Mouse (Mus musculus) heart, adult 2 months (tissue): Measurements from ENCODE around the gene Ten1.

Source experiments
- CTCF ChIP-seq: fragments of 200-600 bp; IDR thresholded peaks from 2 replicates; pipeline ENCODE4 v1.8.1; 2022; ENCODE audit warnings: antibody characterized with exemption, mild to moderate bottlenecking, moderate library complexity
- EP300 ChIP-seq: fragments of 200-500 bp; IDR thresholded peaks from 2 replicates; pipeline ENCODE4 v1.6.1; 2011; ENCODE audit warnings: low read depth, low read length, control low read depth; ENCODE audit not compliant: insufficient read depth
- POLR2A ChIP-seq: fragments of 200-500 bp; IDR thresholded peaks from 2 replicates; pipeline ENCODE4 v1.6.1; 2011; ENCODE audit warnings: mild to moderate bottlenecking, low read depth, low read length, control low read depth; ENCODE audit not compliant: insufficient read depth

DNA sequence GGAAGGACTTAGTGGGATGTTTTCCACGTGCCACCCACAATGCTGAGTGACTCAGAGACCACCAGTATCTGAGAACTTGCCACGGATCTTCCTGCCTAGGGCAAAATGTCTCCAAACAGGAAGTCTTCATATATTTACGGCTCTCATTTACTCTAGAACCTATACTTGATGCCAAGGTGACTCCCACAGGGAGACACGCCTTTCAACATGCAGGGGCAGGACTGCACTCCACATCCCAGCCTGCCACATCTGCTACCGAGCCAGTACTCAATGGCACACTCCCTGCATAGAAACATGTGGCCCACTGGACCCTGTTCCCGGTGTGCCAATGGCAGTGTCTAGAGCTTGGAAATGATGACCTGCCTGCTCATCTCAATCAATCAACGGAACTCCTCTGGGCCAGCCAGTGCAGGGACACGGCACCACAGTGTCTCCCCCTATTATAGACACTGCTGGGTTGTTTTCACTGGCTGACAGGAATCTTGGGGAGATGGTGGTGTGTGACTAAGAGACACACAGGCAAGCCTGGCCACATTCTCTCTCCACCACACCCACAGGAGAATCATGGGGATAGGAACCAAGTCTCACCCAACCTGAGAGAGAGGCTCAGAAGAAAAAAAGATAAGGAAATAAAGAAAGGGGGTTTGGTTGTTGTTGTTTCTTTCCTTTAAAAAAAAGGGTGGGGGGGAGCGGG is 57.5 kb downstream of the Ten1 start:
- no peak for TF ChIP-seq CTCF
- TF ChIP-seq POLR2A: no peak
- TF ChIP-seq EP300: no peak
